Mouse (Mus musculus): ENCODE measurements around the gene Ikzf1. TPM values are rescaled to one million over a fixed set of nuclear protein-coding genes. Genes with fewer than 3 reads are reported as not detected.

Gene Ikzf1
- polyA plus RNA-seq, 1 experiment from 2014 or later: 1.5 TPM

DNA sequence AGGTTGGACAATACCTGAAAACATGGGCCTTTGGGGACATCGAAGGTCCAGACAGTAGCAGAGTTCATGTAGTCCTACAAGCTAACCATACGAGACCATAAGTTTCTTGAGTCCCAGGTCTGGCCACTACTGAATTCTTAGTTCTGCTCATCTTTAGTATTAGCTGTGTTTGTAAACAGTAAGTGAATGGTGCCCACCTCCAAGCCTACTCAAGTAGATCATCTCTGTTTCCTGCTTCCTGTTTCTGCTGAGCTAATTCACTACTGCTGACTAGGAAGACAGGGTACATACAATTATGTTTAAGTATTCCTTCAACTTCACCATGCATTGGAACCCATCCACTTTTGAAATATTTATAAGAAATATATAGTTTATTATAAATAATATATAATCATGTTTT lies 83.3 kb downstream of the Ikzf1 start:
- Histone ChIP-seq H3K36me3 (ENCODE audit: control insufficient read depth, insufficient read depth, low read length) (no peaks in the 10 kb centered on the region), H3K4me1 (ENCODE audit: control insufficient read depth in 2 of 2, insufficient read depth in 2 of 2, low read length in 2 of 2) (no peaks in the 10 kb centered on the region), H3K27ac (replicated peaks in 1 of 2; ENCODE audit: control insufficient read depth in 1 of 2, insufficient read depth in 1 of 2, low read depth in 2 of 2, low read length in 2 of 2) (no peak overlapping the region), H3K9ac (ENCODE audit: low read length) (no peak overlapping the region), H3K4me3 (ENCODE audit: control insufficient read depth in 1 of 2, insufficient read depth in 1 of 2, low read depth in 1 of 2, low read length in 2 of 2) (no peak overlapping the region), H3K9me3 (ENCODE audit: control insufficient read depth, low read length) (no peaks in the 10 kb centered on the region), H3K4me2 (ENCODE audit: low read length) (no peak overlapping the region), H3K27me3 (ENCODE audit: control insufficient read depth, insufficient read depth, low read length) (no peaks in the 10 kb centered on the region)
- WGBS: 87% methylated on average over 2 of the region's 2 CpGs
- ATAC-seq (ENCODE audit: insufficient number of reproducible peaks, insufficient read depth, low FRiP score, low read depth): no peak

DNA sequence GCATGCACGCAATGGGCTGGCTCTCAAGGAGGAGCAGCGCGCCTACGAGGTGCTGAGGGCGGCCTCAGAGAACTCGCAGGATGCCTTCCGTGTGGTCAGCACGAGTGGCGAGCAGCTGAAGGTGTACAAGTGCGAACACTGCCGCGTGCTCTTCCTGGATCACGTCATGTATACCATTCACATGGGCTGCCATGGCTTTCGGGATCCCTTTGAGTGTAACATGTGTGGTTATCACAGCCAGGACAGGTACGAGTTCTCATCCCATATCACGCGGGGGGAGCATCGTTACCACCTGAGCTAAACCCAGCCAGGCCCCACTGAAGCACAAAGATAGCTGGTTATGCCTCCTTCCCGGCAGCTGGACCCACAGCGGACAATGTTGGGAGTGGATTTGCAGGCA lies 84.5 kb downstream of the Ikzf1 start:
- no peaks in the 10 kb centered on the region for H3K4me1 ChIP-seq (ENCODE audit: control insufficient read depth in 2 of 2, insufficient read depth in 2 of 2, low read length in 2 of 2)
- WGBS: 88% methylated on average over 20 of the region's 20 CpGs
- ATAC-seq (ENCODE audit: insufficient number of reproducible peaks, insufficient read depth, low FRiP score, low read depth): no peak
- H3K9ac ChIP-seq (ENCODE audit: low read length): no peak overlapping the region
- no peaks in the 10 kb centered on the region for H3K27me3 ChIP-seq (ENCODE audit: control insufficient read depth, insufficient read depth, low read length)
- no peaks in the 10 kb centered on the region for H3K36me3 ChIP-seq (ENCODE audit: control insufficient read depth, insufficient read depth, low read length)
- H3K4me2 ChIP-seq (ENCODE audit: low read length): no peak overlapping the region
- no peak overlapping the region for H3K4me3 ChIP-seq (ENCODE audit: control insufficient read depth in 1 of 2, insufficient read depth in 1 of 2, low read depth in 1 of 2, low read length in 2 of 2)
- no peaks in the 10 kb centered on the region for H3K9me3 ChIP-seq (ENCODE audit: control insufficient read depth, low read length)
- no peak overlapping the region for H3K27ac ChIP-seq (replicated peaks in 1 of 2; ENCODE audit: control insufficient read depth in 1 of 2, insufficient read depth in 1 of 2, low read depth in 2 of 2, low read length in 2 of 2)

DNA sequence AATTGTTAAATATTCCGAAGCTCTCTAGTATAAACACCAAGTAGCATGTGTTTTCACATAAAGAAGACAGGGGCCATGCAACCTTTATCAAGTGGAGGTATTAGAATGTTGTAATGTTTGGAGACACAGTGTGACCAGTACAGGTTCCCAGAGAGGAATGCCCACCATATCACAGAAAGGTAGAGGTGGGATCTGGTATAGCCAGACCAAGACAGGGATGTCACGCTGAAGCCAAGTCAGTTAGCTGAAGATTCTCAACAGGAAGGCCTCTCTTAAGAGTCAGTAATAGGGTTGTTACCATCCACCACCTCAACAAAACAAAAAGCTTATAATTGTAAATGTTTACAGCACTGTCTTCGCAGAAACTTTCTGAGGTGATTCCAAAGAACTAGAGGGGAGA lies 85.9 kb downstream of the Ikzf1 start:
- H3K4me1 ChIP-seq (ENCODE audit: control insufficient read depth in 2 of 2, insufficient read depth in 2 of 2, low read length in 2 of 2): no peaks in the 10 kb centered on the region
- H3K36me3 ChIP-seq (ENCODE audit: control insufficient read depth, insufficient read depth, low read length): no peaks in the 10 kb centered on the region
- H3K4me3 ChIP-seq (ENCODE audit: control insufficient read depth in 1 of 2, insufficient read depth in 1 of 2, low read depth in 1 of 2, low read length in 2 of 2): no peak overlapping the region
- no peak for ATAC-seq (ENCODE audit: insufficient number of reproducible peaks, insufficient read depth, low FRiP score, low read depth)
- H3K4me2 ChIP-seq (ENCODE audit: low read length): no peak overlapping the region
- no peak overlapping the region for H3K9ac ChIP-seq (ENCODE audit: low read length)
- H3K27me3 ChIP-seq (ENCODE audit: control insufficient read depth, insufficient read depth, low read length): no peaks in the 10 kb centered on the region
- H3K9me3 ChIP-seq (ENCODE audit: control insufficient read depth, low read length): no peaks in the 10 kb centered on the region
- WGBS: 79% methylated on average over 3 of the region's 3 CpGs
- H3K27ac ChIP-seq (replicated peaks in 1 of 2; ENCODE audit: control insufficient read depth in 1 of 2, insufficient read depth in 1 of 2, low read depth in 2 of 2, low read length in 2 of 2): no peak overlapping the region

DNA sequence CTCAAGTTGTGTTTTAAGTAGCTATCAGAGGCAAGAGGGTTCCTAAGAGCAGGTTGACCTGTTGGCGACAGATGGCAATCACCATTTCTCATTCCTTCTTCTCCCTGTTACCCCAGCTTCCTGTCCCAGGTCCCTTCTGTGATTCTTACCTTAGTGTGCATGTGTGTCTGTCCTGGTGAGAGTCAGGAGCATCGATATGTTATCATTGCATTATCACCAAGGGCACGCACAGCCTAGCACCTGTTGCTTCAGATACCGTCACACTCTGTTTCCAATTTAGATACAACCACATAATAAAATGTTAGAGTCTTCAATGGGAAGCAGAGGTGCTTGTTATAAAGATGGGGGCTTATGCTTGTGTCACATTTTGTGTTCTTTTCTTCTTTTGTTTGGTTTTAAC lies 87.4 kb downstream of the Ikzf1 start:
- no peak overlapping the region for H3K27ac ChIP-seq (replicated peaks in 1 of 2; ENCODE audit: control insufficient read depth in 1 of 2, insufficient read depth in 1 of 2, low read depth in 2 of 2, low read length in 2 of 2)

DNA sequence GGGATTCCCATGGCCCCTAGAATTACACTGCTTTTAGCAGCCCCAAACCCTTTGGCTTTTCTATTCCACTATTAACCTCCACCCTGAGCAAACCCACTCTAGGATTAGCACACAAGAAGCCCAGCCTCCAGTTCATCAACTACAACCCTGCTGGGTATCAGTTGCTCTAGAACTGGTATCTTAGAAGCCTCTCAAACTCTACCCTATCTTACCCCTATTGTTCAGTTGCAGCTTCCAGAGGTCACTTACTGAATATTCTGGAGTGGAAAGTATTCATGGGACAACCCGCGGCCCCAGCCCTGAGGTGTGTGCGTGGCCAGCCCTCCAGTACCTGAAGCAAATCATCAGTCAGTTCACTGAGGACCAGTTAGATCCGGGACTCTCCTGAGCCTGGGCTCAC lies 89.6 kb downstream of the Ikzf1 start:
- Histone ChIP-seq H3K27me3 (ENCODE audit: control insufficient read depth, insufficient read depth, low read length) (no peaks in the 10 kb centered on the region), H3K4me3 (ENCODE audit: control insufficient read depth in 1 of 2, insufficient read depth in 1 of 2, low read depth in 1 of 2, low read length in 2 of 2) (no peak overlapping the region), H3K27ac (replicated peaks in 1 of 2; ENCODE audit: control insufficient read depth in 1 of 2, insufficient read depth in 1 of 2, low read depth in 2 of 2, low read length in 2 of 2) (no peak overlapping the region), H3K36me3 (ENCODE audit: control insufficient read depth, insufficient read depth, low read length) (no peaks in the 10 kb centered on the region), H3K9me3 (ENCODE audit: control insufficient read depth, low read length) (no peaks in the 10 kb centered on the region), H3K4me1 (ENCODE audit: control insufficient read depth in 2 of 2, insufficient read depth in 2 of 2, low read length in 2 of 2) (no peaks in the 10 kb centered on the region), H3K4me2 (ENCODE audit: low read length) (no peak overlapping the region), H3K9ac (ENCODE audit: low read length) (no peak overlapping the region)
- ATAC-seq (ENCODE audit: insufficient number of reproducible peaks, insufficient read depth, low FRiP score, low read depth): no peak
- WGBS: 86% methylated on average over 4 of the region's 4 CpGs

More for the DNA sequence above, 87.4 kb downstream of the Ikzf1 start:
- no peaks in the 10 kb centered on the region for H3K4me1 ChIP-seq (ENCODE audit: control insufficient read depth in 2 of 2, insufficient read depth in 2 of 2, low read length in 2 of 2)
- no peaks in the 10 kb centered on the region for H3K9me3 ChIP-seq (ENCODE audit: control insufficient read depth, low read length)
- H3K36me3 ChIP-seq (ENCODE audit: control insufficient read depth, insufficient read depth, low read length): no peaks in the 10 kb centered on the region
- H3K27me3 ChIP-seq (ENCODE audit: control insufficient read depth, insufficient read depth, low read length): no peaks in the 10 kb centered on the region
- no peak overlapping the region for H3K9ac ChIP-seq (ENCODE audit: low read length)
- WGBS: 69% methylated on average over 4 of the region's 4 CpGs
- H3K4me2 ChIP-seq (ENCODE audit: low read length): no peak overlapping the region
- no peak for ATAC-seq (ENCODE audit: insufficient number of reproducible peaks, insufficient read depth, low FRiP score, low read depth)
- no peak overlapping the region for H3K4me3 ChIP-seq (ENCODE audit: control insufficient read depth in 1 of 2, insufficient read depth in 1 of 2, low read depth in 1 of 2, low read length in 2 of 2)

DNA sequence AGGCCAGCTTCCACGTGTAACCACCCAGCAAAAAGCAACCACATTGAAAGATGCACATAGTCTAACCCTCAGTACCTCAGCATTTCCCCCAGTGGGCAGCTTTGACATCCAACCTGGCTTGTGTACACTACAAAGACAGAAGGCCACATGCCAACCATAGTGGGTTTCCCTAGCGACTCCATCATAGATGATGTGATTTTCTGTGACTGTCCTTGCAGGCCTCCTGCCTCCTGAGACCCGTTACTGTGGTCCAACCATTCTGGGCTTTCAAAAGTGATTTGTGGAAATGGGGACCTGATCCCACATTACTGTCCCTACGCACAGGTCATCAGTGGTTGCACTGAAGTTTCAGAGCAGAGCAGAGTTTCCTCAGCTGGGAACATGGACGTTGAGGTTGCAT lies 90.1 kb downstream of the Ikzf1 start:
- Histone ChIP-seq H3K27me3 (ENCODE audit: control insufficient read depth, insufficient read depth, low read length) (no peaks in the 10 kb centered on the region), H3K27ac (replicated peaks in 1 of 2; ENCODE audit: control insufficient read depth in 1 of 2, insufficient read depth in 1 of 2, low read depth in 2 of 2, low read length in 2 of 2) (no peak overlapping the region), H3K36me3 (ENCODE audit: control insufficient read depth, insufficient read depth, low read length) (no peaks in the 10 kb centered on the region), H3K4me1 (ENCODE audit: control insufficient read depth in 2 of 2, insufficient read depth in 2 of 2, low read length in 2 of 2) (no peaks in the 10 kb centered on the region), H3K9me3 (ENCODE audit: control insufficient read depth, low read length) (no peaks in the 10 kb centered on the region), H3K4me2 (ENCODE audit: low read length) (no peak overlapping the region), H3K9ac (ENCODE audit: low read length) (no peak overlapping the region), H3K4me3 (ENCODE audit: control insufficient read depth in 1 of 2, insufficient read depth in 1 of 2, low read depth in 1 of 2, low read length in 2 of 2) (no peak overlapping the region)
- 85% methylated on average over 5 of the region's 5 CpGs for WGBS
- ATAC-seq (ENCODE audit: insufficient number of reproducible peaks, insufficient read depth, low FRiP score, low read depth): no peak

DNA sequence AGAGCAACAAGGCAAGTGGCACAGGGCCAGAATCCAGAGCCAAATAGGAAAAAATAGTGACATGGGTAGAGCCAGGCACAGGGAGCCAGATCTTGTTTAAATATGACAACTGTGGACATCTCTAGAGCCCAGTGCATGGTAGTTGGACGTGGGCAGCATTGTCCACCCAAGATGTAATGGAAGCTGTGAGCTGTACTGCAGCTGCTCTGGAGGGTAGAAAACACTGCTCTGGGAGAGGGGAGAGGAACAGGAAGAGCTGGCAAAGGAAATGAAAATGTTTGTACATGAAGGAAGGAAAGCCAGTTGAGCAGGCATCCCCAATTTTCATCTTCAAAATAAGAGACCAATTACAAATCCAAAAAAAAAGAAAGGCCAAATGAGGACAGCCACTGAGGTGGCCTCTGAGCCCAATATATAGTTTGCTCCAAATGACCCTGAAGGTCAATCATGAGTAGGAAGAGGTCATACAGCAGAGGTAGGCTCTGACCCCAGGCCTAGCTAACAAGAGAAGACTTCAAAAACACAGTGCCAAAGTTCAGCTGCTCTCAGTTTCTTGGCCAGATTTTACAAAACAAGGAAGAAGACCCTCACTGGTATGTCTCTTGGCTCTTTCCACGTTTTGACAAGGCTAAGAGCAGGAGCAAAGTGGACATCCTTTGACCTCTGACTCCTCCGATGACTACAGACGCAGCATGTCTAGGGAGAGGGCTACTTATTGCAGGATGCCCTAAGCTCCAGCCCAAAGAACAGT lies 91.4 kb downstream of the Ikzf1 start:
- 62% methylated on average over 4 of the region's 4 CpGs for WGBS
- Histone ChIP-seq H3K27ac (replicated peaks in 1 of 2; ENCODE audit: control insufficient read depth in 1 of 2, insufficient read depth in 1 of 2, low read depth in 2 of 2, low read length in 2 of 2) (no peak overlapping the region), H3K9ac (ENCODE audit: low read length) (no peak overlapping the region), H3K4me2 (ENCODE audit: low read length) (no peak overlapping the region), H3K27me3 (ENCODE audit: control insufficient read depth, insufficient read depth, low read length) (no peaks in the 10 kb centered on the region), H3K36me3 (ENCODE audit: control insufficient read depth, insufficient read depth, low read length) (no peaks in the 10 kb centered on the region), H3K4me3 (ENCODE audit: control insufficient read depth in 1 of 2, insufficient read depth in 1 of 2, low read depth in 1 of 2, low read length in 2 of 2) (no peak overlapping the region), H3K9me3 (ENCODE audit: control insufficient read depth, low read length) (no peaks in the 10 kb centered on the region), H3K4me1 (ENCODE audit: control insufficient read depth in 2 of 2, insufficient read depth in 2 of 2, low read length in 2 of 2) (no peaks in the 10 kb centered on the region)
- no peak for ATAC-seq (ENCODE audit: insufficient number of reproducible peaks, insufficient read depth, low FRiP score, low read depth)

DNA sequence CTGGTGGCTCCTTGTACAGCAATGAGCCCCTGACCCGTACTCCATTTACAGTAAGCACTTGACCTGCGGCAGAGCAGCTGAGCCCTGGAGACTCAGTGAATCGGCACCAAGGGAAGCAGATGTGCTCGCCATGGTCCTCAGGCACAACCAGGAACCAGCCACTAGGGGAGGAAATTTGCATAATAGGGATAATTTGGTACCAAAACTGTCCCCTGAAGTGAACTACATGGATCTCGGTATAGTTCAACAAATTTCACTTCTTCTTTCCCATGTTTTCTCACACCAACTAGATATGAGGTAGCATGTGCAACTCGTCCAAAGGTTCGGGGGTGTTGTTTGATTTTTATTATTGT lies 92.0 kb downstream of the Ikzf1 start:
- no peak overlapping the region for H3K27ac ChIP-seq (replicated peaks in 1 of 2; ENCODE audit: control insufficient read depth in 1 of 2, insufficient read depth in 1 of 2, low read depth in 2 of 2, low read length in 2 of 2)
- ATAC-seq (ENCODE audit: insufficient number of reproducible peaks, insufficient read depth, low FRiP score, low read depth): no peak

More for the DNA sequence above, 92.0 kb downstream of the Ikzf1 start:
- Histone ChIP-seq H3K4me2 (ENCODE audit: low read length) (no peak overlapping the region), H3K9me3 (ENCODE audit: control insufficient read depth, low read length) (no peaks in the 10 kb centered on the region), H3K4me1 (ENCODE audit: control insufficient read depth in 2 of 2, insufficient read depth in 2 of 2, low read length in 2 of 2) (no peaks in the 10 kb centered on the region), H3K36me3 (ENCODE audit: control insufficient read depth, insufficient read depth, low read length) (no peaks in the 10 kb centered on the region), H3K4me3 (ENCODE audit: control insufficient read depth in 1 of 2, insufficient read depth in 1 of 2, low read depth in 1 of 2, low read length in 2 of 2) (no peak overlapping the region), H3K27me3 (ENCODE audit: control insufficient read depth, insufficient read depth, low read length) (no peaks in the 10 kb centered on the region), H3K9ac (ENCODE audit: low read length) (no peak overlapping the region)
- 83% methylated on average over 7 of the region's 7 CpGs for WGBS

All from heart, embryonic 14.5 days (tissue).